Mouse (Mus musculus): ENCODE measurements around the gene Nmrk1. TPM values are rescaled to one million over a fixed set of nuclear protein-coding genes. Genes with fewer than 3 reads are reported as not detected.

Nmrk1 gene
- total RNA-seq, 2 experiments from 2014 or later, result 9.5 to 11.0 TPM

- 0 out of 2 replicates have a peak, but pooled peaks have one; percentile 31 for ATAC-seq (replicated peaks; ENCODE audit: low FRiP score, low TSS enrichment, poor library complexity, severe bottlenecking)
Observed at GRCm38 (mm10) chr19:18608975-18609374, 22.8 kb upstream of the Nmrk1 start.

DNA sequence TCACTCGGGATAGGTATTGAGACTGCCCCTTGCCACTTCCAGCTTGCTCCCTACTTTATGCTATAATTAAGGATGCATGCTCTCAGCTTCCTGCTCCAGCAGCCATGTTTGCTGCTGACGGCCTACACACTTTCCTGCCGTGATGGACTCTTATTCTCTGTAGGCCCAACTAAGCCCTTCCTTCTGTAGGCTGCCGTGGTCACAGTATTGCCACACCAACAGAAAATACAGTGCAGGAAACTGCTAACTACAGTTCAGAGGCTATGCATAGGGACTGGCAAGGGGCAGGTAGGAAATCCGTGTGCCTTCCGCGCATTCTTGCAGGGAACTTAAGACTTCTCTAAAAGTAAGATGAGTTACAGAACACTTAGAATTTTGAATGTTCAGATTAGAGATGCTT is 17.4 kb upstream of the Nmrk1 start:
- no peak for ATAC-seq (replicated peaks; ENCODE audit: low FRiP score, low TSS enrichment, poor library complexity, severe bottlenecking)

GRCm38 (mm10) chr19:18615680-18616240 is 16.0 kb upstream of the Nmrk1 start:
- no peak for ATAC-seq (replicated peaks; ENCODE audit: low FRiP score, low TSS enrichment, poor library complexity, severe bottlenecking)

DNA sequence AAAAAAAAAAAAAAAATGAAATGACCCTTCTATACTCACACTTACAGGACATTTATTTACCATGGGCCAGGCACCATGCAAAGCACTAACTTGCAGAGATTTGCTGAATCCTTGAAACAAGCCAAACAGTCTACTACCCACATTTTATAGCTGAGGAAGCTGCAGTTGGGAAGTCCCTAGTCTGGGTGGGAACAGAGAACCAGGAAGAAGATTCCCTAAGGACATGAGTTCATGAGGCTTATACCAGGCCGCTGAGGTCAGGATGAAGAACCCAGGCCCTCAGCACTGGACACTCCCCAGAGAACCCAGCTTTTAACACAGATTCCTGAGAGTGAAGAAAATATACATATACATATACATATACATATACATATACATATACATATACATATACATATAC is 14.2 kb upstream of the Nmrk1 start:
- ATAC-seq (replicated peaks; ENCODE audit: low FRiP score, low TSS enrichment, poor library complexity, severe bottlenecking), result no peak

DNA sequence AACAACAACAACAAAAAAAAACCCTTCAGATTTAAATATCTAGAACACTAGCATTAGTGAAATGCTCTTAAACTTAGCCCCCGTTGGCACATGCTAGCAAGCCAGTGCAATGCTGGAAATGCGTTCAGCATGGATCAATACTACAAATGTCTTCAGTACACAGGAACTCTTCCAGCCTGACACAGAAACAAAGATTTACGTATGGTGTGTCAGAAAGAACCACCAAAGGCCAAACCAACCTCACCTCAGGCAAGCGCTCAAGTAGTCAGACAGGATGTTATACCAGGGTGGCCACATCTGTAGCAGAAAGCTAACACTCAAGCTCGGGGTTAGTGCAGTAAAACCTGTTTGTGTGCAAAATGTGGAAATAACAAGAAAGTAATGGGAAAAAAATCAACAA is 12.7 kb upstream of the Nmrk1 start:
- ATAC-seq (replicated peaks; ENCODE audit: low FRiP score, low TSS enrichment, poor library complexity, severe bottlenecking), result no peak

DNA sequence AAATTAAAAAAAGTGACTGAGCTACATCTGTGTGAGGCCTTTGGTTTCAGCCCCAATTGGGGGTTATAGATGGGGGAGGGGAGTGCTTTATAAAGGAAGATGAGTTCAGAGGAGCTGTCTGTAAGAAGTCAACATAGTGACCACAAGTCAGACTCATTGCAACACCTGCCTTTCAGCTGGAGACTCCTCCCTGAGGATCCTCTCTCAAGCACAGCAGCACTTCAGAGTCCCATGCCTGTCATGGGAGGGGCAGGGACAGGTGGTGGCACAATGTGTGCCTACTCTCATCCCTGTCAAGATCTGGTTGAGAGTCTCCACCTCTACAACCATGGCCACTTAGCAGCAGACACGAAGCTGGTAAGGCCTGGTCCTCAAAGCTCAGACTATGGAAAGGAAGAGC is 12.1 kb upstream of the Nmrk1 start:
- no peak for ATAC-seq (replicated peaks; ENCODE audit: low FRiP score, low TSS enrichment, poor library complexity, severe bottlenecking)

DNA sequence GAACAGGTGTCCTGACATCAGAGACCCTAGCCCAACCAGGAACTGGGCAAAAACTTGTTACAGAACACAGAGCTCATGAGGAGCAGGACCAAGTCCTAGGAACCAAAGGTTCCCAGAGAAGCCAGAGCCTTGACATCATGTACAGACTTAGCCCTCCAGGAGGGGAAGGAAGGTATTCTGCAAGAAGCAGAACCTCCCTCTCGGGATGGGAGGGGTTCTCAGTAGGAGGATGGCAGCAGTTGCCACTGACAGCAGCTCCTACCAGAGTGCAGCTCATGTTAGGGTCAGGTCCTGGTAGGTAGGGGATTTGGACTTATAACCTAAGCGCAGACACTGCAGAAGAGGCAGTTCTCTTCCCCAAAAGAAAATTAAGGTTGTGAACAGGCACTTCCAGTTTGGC is 7.9 kb upstream of the Nmrk1 start:
- no peak for ATAC-seq (replicated peaks; ENCODE audit: low FRiP score, low TSS enrichment, poor library complexity, severe bottlenecking)

GRCm38 (mm10) chr19:18629589-18629988 is 2.2 kb upstream of the Nmrk1 start:
- ATAC-seq (replicated peaks; ENCODE audit: low FRiP score, low TSS enrichment, poor library complexity, severe bottlenecking), result no peak

DNA sequence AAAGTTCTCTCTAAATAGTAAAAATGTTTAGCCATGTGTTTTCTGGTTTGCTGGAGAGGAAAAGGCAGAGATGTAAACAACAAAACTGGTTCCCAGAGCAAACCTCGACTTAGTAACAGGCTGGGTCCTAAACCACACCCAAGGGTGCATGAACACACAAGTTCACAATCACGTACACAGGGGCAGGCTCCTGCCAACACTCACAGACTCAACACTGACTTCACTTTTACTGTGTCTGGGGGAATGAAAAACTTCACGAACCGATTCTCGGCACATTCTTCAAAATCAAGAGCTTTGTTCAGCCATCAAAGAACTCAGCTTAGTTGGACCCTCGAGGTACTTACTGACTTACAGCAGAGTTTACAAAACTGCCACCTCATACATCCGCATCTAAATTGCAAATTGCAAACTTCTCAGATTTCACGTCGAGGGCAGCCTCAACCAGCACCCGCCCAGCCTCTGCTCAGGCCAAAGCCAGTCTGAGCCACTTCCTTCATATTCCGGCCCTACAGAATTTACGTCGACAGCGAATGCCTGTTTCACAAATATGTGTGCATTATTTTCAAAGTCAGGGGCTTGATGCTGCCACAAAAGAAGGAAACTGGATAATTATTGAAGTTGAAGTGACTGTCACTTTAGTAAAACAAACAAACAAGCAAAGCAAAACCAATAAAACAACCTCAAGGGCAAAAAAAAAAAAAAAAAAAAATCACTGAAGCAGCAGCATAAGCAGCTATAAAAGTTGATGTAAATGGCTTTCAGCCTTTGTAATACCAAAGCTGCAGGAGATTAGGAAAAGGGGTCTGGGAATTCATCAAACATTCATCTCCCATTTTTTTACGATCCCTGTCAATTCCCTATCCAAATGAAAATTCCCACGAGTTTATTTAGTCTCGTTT is 1.3 kb upstream of the Nmrk1 start:
- ATAC-seq (replicated peaks; ENCODE audit: low FRiP score, low TSS enrichment, poor library complexity, severe bottlenecking), result no peak

GRCm38 (mm10) chr19:18631161-18631643 is 548 bp upstream of the Nmrk1 start:
- peak; percentile 28 for ATAC-seq (replicated peaks; ENCODE audit: low FRiP score, low TSS enrichment, poor library complexity, severe bottlenecking)

DNA sequence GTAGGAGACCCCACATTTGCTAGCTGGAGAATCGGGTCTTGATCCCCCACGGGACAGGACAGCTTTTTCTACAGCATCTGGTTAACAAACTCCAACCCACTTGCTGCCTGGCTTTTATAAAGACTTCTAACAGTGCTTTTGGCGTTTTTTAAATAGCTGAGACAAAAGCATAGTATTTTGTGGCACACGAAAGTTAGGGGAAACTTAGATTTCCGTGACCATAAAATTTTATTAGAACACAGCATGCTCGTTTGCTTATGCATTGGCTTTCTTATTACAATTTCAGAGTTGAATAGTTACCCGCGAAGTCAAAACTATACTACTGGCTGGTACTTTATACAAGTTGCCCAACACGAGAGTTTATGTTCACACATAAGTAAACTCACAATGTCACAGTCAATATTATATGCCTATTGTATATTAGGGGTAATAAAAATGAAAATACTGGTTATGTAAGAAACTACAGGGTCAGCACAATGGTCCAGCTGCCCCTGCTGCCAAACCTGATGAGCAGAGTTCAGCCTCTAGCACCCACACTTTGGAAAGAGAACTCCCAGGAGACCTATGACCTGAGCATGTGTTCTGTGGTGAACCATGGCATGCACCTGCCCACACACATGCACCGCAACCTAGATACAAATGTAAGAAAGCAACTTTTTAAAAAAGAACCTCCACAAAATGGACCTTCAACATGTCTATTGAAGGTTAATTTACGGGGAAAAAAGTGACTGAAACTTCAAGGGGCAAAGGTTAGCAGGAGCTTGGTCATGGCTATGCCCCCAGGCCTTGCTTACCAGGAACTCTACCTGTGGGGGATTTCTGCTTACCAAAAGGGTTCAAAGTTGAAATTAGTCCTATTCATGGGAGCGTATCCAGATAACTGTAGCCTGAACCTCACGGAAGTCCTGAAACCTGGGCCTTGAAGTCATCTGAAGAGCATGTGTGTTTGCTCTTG is 758 bp downstream of the Nmrk1 start:
- ATAC-seq (replicated peaks; ENCODE audit: low FRiP score, low TSS enrichment, poor library complexity, severe bottlenecking), result no peak

DNA sequence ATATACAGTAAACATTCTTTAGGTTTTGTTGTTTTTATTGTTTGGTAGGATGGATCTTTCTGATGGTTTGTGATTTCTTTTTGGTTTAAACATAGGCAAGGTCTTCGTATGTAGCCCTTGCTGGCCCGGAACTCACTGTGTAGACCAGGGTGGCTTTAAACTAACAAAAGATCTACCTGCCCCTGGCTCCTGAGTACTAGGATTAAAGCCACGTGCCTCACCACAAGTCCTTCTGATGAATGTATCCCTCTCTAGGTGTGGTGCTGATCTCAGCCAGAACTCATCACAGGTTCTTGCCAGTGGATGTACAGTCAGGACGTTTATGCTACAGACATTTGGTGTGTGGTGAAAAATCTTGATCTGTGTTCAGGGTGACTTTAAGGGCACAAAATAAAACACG is 6.2 kb downstream of the Nmrk1 start:
- ATAC-seq (replicated peaks; ENCODE audit: low FRiP score, low TSS enrichment, poor library complexity, severe bottlenecking), result no peak

DNA sequence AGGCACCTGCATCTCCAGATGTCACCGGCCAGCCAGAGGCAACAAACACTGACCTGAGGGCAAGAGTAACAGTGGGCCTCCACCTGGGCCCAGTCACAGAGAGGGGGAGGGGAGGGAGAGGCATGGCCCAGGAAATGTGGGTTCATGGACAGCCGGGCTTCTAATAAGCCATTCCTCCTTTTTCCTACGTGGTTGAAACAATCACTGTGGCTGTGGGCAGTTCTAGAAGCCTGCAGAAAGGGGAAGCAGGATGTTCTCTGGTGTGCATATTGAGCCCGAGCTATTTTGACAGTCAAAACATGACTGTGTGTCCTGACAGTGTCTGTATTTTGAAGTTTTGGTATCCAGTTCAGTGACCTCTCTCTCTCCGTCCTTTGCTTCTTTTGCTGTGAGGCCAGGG is 7.2 kb downstream of the Nmrk1 start:
- ATAC-seq (replicated peaks; ENCODE audit: low FRiP score, low TSS enrichment, poor library complexity, severe bottlenecking), result no peak

GRCm38 (mm10) chr19:18639552-18639951 is 7.8 kb downstream of the Nmrk1 start:
- no peak for ATAC-seq (replicated peaks; ENCODE audit: low FRiP score, low TSS enrichment, poor library complexity, severe bottlenecking)

DNA sequence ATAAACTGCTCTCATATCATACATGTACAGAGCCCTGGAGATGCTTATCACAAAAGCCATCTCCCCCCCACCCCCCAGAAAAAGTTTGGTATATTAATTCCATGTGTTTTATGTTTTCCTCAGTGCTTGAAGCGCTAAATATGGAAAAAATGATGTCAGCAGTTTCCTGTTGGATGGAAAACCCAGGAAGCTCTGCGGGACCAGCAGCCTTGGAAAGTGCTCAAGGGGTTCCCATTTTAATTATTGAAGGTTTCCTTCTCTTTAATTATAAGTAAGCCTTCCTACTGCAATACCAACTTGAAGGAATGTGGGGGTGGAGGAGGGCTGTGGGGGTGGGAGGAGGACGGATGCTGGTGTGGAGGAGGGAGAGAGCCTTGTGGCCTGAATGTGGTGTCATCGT is 9.3 kb downstream of the Nmrk1 start:
- no peak for ATAC-seq (replicated peaks; ENCODE audit: low FRiP score, low TSS enrichment, poor library complexity, severe bottlenecking)

- no peak for ATAC-seq (replicated peaks; ENCODE audit: low FRiP score, low TSS enrichment, poor library complexity, severe bottlenecking)
Observed at GRCm38 (mm10) chr19:18643411-18643810, 11.7 kb downstream of the Nmrk1 start.

GRCm38 (mm10) chr19:18644084-18644483 is 12.3 kb downstream of the Nmrk1 start:
- peak; percentile 92 for ATAC-seq (replicated peaks; ENCODE audit: low FRiP score, low TSS enrichment, poor library complexity, severe bottlenecking)

DNA sequence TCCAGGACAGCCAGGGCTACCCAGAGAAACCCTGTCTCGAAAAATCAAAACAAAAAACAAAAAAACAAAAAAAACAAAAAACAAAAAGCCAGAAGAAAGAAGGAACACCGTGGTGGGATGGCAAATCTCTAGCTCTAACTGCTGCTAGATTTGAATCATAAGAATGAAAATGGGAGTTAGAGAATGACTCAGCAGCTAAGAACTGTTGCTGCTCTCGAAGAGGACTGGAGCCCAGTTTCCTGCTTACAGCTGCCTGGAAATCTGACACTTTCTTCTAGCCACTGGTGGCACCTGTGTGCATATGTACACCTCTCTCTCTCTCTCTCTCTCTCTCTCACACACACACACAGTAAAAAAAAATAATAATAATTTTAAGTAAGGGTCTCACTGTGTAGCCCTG is 14.6 kb downstream of the Nmrk1 start:
- no peak for ATAC-seq (replicated peaks; ENCODE audit: low FRiP score, low TSS enrichment, poor library complexity, severe bottlenecking)

GRCm38 (mm10) chr19:18646853-18647420 is 15.2 kb downstream of the Nmrk1 start:
- ATAC-seq (replicated peaks; ENCODE audit: low FRiP score, low TSS enrichment, poor library complexity, severe bottlenecking), result peak; percentile 76

All from megakaryocyte-erythroid progenitor cell, adult 5-6 weeks (primary cell).